In the genomic region with DNA sequence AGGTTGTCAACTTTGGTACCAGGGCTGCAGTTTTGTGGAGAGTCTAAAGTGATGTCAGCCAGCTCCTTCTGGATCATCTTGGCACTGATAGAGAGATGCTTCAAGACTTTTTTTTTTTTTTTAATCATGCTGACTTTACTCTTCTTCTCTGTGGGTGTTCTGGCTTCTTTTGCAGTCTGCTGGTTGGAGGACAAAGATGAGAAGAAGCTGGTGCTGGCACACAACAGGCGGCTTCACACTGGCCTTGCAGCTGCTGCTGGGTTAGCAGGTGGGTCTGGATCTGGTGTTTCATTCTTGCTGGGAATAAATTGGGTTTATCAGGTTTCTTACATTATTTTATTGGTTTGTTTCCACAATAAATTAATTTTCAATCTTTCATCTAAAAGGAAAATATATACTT, we compare ENCODE assay signal across 23 mouse cellular contexts.
DNase-seq lines count a peak whose midpoint lies in the region; ATAC-seq and TF ChIP-seq lines count a peak whose summit lies in the region.
"Had no signal": no experiment of that assay in that cellular context is flagged by ENCODE, and none has a peak within 500 bp of the region (broad histone marks: within the 10 kb centered on the region; RNA-seq: fewer than 3 reads in every experiment).

No protein-coding gene starts in this region.

- 0 out of 2 replicates have a peak, but pooled peaks have one; percentile 41 for ATAC-seq in frontal cortex, adult (ENCODE audit: low TSS enrichment)
- no peak for ATAC-seq in midbrain, postnatal 0 days (ENCODE audit: low FRiP score)
- no peak for ATAC-seq in midbrain, embryonic 16.5 days
- ATAC-seq: CD4-positive, CD25-positive, alpha-beta regulatory T cell, adult 4 months; forebrain, embryonic 14.5 days; forebrain, postnatal 0 days; intestine, embryonic 15.5 days had no signal

- H3K9ac ChIP-seq in midbrain, postnatal 0 days (replicated peaks; ENCODE audit: low read length, poor library complexity, severe bottlenecking) = no peak overlapping the region
- H3K9ac ChIP-seq in midbrain, embryonic 16.5 days (ENCODE audit: low read depth, low read length) = no peak overlapping the region
- H3K9ac ChIP-seq: embryonic facial prominence, embryonic 12.5 days; embryonic facial prominence, embryonic 15.5 days; forebrain, postnatal 0 days; heart, embryonic 13.5 days; hindbrain, embryonic 15.5 days; intestine, embryonic 15.5 days had no signal

- TF ChIP-seq CTCF in midbrain, postnatal 0 days (IDR thresholded peaks at IDR 0.05) = no peak

- TF ChIP-seq POLR2A in myocyte (IDR thresholded peaks at IDR 0.05; ENCODE audit: insufficient read length, low read depth) = no peak

- 73% methylated on average over 1 of the region's 1 CpGs for WGBS in midbrain, postnatal 0 days
- WGBS in midbrain, embryonic 16.5 days = 61% methylated on average over 1 of the region's 1 CpGs

- no peaks in the 10 kb centered on the region for H3K27me3 ChIP-seq in midbrain, postnatal 0 days (ENCODE audit: insufficient read depth, low read length)
- H3K27me3 ChIP-seq in midbrain, embryonic 16.5 days (ENCODE audit: control insufficient read depth, insufficient read depth, low read depth, low read length) = no peaks in the 10 kb centered on the region
- H3K27me3 ChIP-seq in myocyte (ENCODE audit: control insufficient read depth, insufficient read depth, insufficient read length) = no peaks in the 10 kb centered on the region
- H3K27me3 ChIP-seq: embryonic facial prominence, embryonic 12.5 days; embryonic facial prominence, embryonic 15.5 days; heart, embryonic 13.5 days; hindbrain, embryonic 15.5 days; intestine, embryonic 15.5 days had no signal

- H3K4me2 ChIP-seq in midbrain, postnatal 0 days (ENCODE audit: low read depth, low read length, poor library complexity, severe bottlenecking) = no peak overlapping the region
- H3K4me2 ChIP-seq in midbrain, embryonic 16.5 days (ENCODE audit: low read length) = no peak overlapping the region
- H3K4me2 ChIP-seq in myocyte (ENCODE audit: low read depth) = no peak overlapping the region
- H3K4me2 ChIP-seq: embryonic facial prominence, embryonic 12.5 days; embryonic facial prominence, embryonic 15.5 days; heart, embryonic 13.5 days; hindbrain, embryonic 15.5 days; intestine, embryonic 15.5 days had no signal

- DNase-seq in frontal cortex, postnatal 25 days (ENCODE audit: low spot score in 2 of 2) = no peak
- peak; percentile 32 for DNase-seq in midbrain, postnatal 0 days (ENCODE audit: low spot score)
- DNase-seq in layer of hippocampus, adult 9-10 months (ENCODE audit: low spot score) = no peak
- DNase-seq: adrenal gland, adult 2 months; adrenal gland, postnatal 14 days; cerebellum, adult 18-20 months; forebrain, postnatal 0 days; gastrocnemius, postnatal 10 days; gastrocnemius, postnatal 36 days; heart, adult 2 months; heart, postnatal 14 days; heart, postnatal 4 days had no signal

- no peak overlapping the region for H3K4me3 ChIP-seq in midbrain, postnatal 0 days (ENCODE audit: low read depth, low read length)
- no peak overlapping the region for H3K4me3 ChIP-seq in midbrain, embryonic 16.5 days (ENCODE audit: low read depth, low read length)
- no peak overlapping the region for H3K4me3 ChIP-seq in myocyte
- H3K4me3 ChIP-seq: embryonic facial prominence, embryonic 12.5 days; embryonic facial prominence, embryonic 15.5 days; heart, adult 2 months; heart, embryonic 10.5 days; heart, embryonic 13.5 days; hindbrain, embryonic 15.5 days; intestine, embryonic 15.5 days had no signal

- no peak overlapping the region for H3ac ChIP-seq in myocyte (ENCODE audit: control insufficient read depth, insufficient read length)

- no peak overlapping the region for H3K27ac ChIP-seq in midbrain, postnatal 0 days (ENCODE audit: low read depth, low read length)
- H3K27ac ChIP-seq in midbrain, embryonic 16.5 days (ENCODE audit: low read length) = no peak overlapping the region
- H3K27ac ChIP-seq: embryonic facial prominence, embryonic 12.5 days; embryonic facial prominence, embryonic 15.5 days; heart, adult 2 months; heart, embryonic 10.5 days; heart, embryonic 13.5 days; hindbrain, embryonic 15.5 days; intestine, embryonic 15.5 days had no signal

- no peaks in the 10 kb centered on the region for H3K36me3 ChIP-seq in midbrain, postnatal 0 days (ENCODE audit: insufficient read depth, low read length)
- no peaks in the 10 kb centered on the region for H3K36me3 ChIP-seq in midbrain, embryonic 16.5 days (ENCODE audit: control insufficient read depth, insufficient read depth, low read length)
- H3K36me3 ChIP-seq in myocyte (ENCODE audit: control insufficient read depth, insufficient read depth) = no peaks in the 10 kb centered on the region
- H3K36me3 ChIP-seq: embryonic facial prominence, embryonic 12.5 days; embryonic facial prominence, embryonic 15.5 days; heart, embryonic 10.5 days; heart, embryonic 13.5 days; hindbrain, embryonic 15.5 days; intestine, embryonic 15.5 days had no signal

- H3K4me1 ChIP-seq in midbrain, postnatal 0 days (ENCODE audit: insufficient read depth, low read length) = no peaks in the 10 kb centered on the region
- no peaks in the 10 kb centered on the region for H3K4me1 ChIP-seq in midbrain, embryonic 16.5 days (ENCODE audit: control insufficient read depth, insufficient read depth, low read length)
- H3K4me1 ChIP-seq: embryonic facial prominence, embryonic 12.5 days; embryonic facial prominence, embryonic 15.5 days; heart, embryonic 10.5 days; heart, embryonic 13.5 days; hindbrain, embryonic 15.5 days; intestine, embryonic 15.5 days had no signal

- no peaks in the 10 kb centered on the region for H3K9me3 ChIP-seq in midbrain, postnatal 0 days (ENCODE audit: low read length)
- no peaks in the 10 kb centered on the region for H3K9me3 ChIP-seq in midbrain, embryonic 16.5 days (replicated peaks; ENCODE audit: control insufficient read depth, low read length, poor library complexity, severe bottlenecking)
- H3K9me3 ChIP-seq: embryonic facial prominence, embryonic 12.5 days; embryonic facial prominence, embryonic 15.5 days; heart, embryonic 10.5 days; heart, embryonic 13.5 days; hindbrain, embryonic 15.5 days; intestine, embryonic 15.5 days had no signal

- no peaks in the 10 kb centered on the region for H3K79me2 ChIP-seq in myocyte (ENCODE audit: control insufficient read depth, insufficient read depth)

TF ChIP-seq in myocyte, 11 proteins besides CTCF, POLR2A, EP300 and RAD21:
- TF ChIP-seq MYOD1 (IDR thresholded peaks at IDR 0.05; ENCODE audit: control insufficient read depth in 1 of 3, insufficient read length in 2 of 3, low read depth in 2 of 3) = peak in 2 of 3 experiments; percentile 35 to 50
- no peak for TF ChIP-seq E2F4 (IDR thresholded peaks at IDR 0.05; ENCODE audit: insufficient read depth)
- peak in 1 of 3 experiments; percentile 13 for TF ChIP-seq MYOG (IDR thresholded peaks at IDR 0.05; ENCODE audit: control insufficient read depth in 1 of 3, insufficient read depth in 1 of 3, insufficient read length in 2 of 3, low read depth in 2 of 3)
